Mouse (Mus musculus) cerebellum, adult 2 months (tissue): ENCODE measurements around the gene Tcap.

Experiments used
- CTCF ChIP-seq: fragments of 200-500 bp; IDR thresholded peaks from 2 replicates; pipeline ENCODE4 v1.5.1; 2011; ENCODE audit warnings: low read depth, mild to moderate bottlenecking, control low read depth, low read length, moderate library complexity, borderline replicate concordance; ENCODE audit not compliant: insufficient read depth
- POLR2A ChIP-seq: fragments of 200-500 bp; IDR thresholded peaks from 2 replicates; pipeline ENCODE4 v1.6.1; 2011; ENCODE audit warnings: low read length, control low read depth, borderline replicate concordance; ENCODE audit not compliant: insufficient read depth

GRCm38 (mm10) chr11:98418939-98419547 lies 35.4 kb downstream of the Tcap start:
- TF ChIP-seq CTCF (no peak), POLR2A (no peak)
